Mouse (Mus musculus) kidney, postnatal 36 days (tissue): Measurements from ENCODE around the gene Pla2g7.
A peak's percentile ranks its signal among the peaks of the same experiment; 100 is the strongest.

ENCODE experiments used
- DNase-seq, 2 experiments: peaks; one replicate each; pipeline ENCODE4 v3.0.0; 2021 to 2022; ENCODE audit warnings: mixed read lengths in 2 of 2

The Pla2g7 gene

GRCm38 (mm10) chr17:43649641-43650436 is 81.9 kb downstream of the Pla2g7 start:
- DNase-seq = peak in 1 of 2 experiments; percentile 37

- DNase-seq = no peak
These were observed 83.6 kb downstream of the Pla2g7 start for GRCm38 (mm10) chr17:43651314-43652046.
